Mouse (Mus musculus) urinary bladder, postnatal 0 days (tissue): ENCODE measurements around the gene Il21. TPM values are rescaled to one million over a fixed set of nuclear protein-coding genes. Genes with fewer than 3 reads are reported as not detected.

Experiments
- microRNA-seq: library from miRNA; unstranded; fragments of <30 nt; microRNA quantifications from one replicate; pipeline ENCODE4, GENCODE M21; 2016
- polyA plus RNA-seq: library from polyadenylated mRNA; unstranded; fragments of >200 nt; fragmentation: Nextera tagmentation; extraction: Ambion mirVana; gene quantifications from 2 replicates; pipeline ENCODE4 v1.2.1, GENCODE M21; 2015

Il21 gene
- polyA plus RNA-seq = not detected in 2 replicates

DNA sequence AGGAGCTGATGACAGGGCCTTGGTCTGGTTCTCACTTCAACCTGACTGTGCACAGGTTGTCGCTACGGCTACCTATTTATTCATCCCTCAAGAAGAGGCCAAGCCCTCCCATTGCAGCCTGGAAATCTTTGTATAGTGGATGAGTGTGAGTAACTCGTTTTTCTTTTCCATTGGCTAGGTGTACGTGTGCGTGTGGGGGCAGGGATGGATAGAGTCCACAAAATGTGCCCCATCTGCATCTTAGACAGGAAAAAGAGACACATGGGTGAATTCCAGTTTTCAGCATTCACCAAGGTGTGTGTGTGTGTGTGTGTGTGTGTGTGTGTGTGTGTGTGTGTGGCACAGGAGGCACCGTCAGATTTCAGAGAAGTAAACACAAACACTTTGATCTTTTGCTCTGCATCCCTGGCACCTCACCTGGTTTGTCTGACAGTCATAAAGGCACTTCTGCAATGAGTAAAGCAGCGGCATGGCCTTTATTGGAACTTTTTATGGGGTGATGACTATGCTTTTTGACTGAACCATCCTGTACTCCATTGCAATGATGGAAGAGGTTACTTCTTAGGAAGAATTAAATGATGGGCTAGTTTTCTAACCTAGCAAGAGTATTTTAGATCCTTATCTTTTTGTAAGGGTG lies at the start of gene Il21:
TSS of gene Il21 (minus strand) at position 51 of the 637 bp plus-strand sequence.

Small RNA genes within 50 kb of the gene (microRNA-seq; reads per million reads assigned to microRNA genes)
- gene Gm24169 = not detected

Other genes starting within 250 kb of the Il21 start
- gene Adad1, start 169.1 kb downstream of the Il21 start, polyA plus RNA-seq = not detected in 2 replicates
- 0.39 and 0.46 TPM in 2 replicates for gene Il2, start 106.7 kb downstream of the Il21 start, polyA plus RNA-seq
- 2.9 TPM in 2 replicates for gene Bbs12, start 79.9 kb upstream of the Il21 start, polyA plus RNA-seq
- 1.9 TPM in 2 replicates for gene Cetn4, start 80.1 kb upstream of the Il21 start, polyA plus RNA-seq
- 1.5 and 2.2 TPM in 2 replicates for gene Fgf2, start 115.7 kb upstream of the Il21 start, polyA plus RNA-seq
- gene Spata5, start 187.3 kb upstream of the Il21 start, polyA plus RNA-seq = 17.7 and 24.2 TPM in 2 replicates
- 7.0 and 8.9 TPM in 2 replicates for gene Nudt6, start 187.6 kb upstream of the Il21 start, polyA plus RNA-seq